28 mouse cellular contexts compared by ENCODE assay signal in genomic region chr5:39334241-39334640, GRCm38 (mm10).
DNase-seq lines count a peak whose midpoint lies in the region; ATAC-seq and TF ChIP-seq lines count a peak whose summit lies in the region.
"Had no signal": no experiment of that assay in that cellular context is flagged by ENCODE, and none has a peak within 500 bp of the region (broad histone marks: within the 10 kb centered on the region; RNA-seq: fewer than 3 reads in every experiment).

No protein-coding gene starts in this region.

- no peak overlapping the region for H3K9ac ChIP-seq in midbrain, postnatal 0 days (replicated peaks; ENCODE audit: low read length, poor library complexity, severe bottlenecking)
- H3K9ac ChIP-seq: embryonic facial prominence, embryonic 12.5 days; embryonic facial prominence, embryonic 15.5 days; forebrain, postnatal 0 days; heart, embryonic 13.5 days; hindbrain, embryonic 12.5 days; hindbrain, embryonic 15.5 days had no signal

- no peak overlapping the region for H3K4me3 ChIP-seq in midbrain, postnatal 0 days (ENCODE audit: low read depth, low read length)
- H3K4me3 ChIP-seq: embryonic facial prominence, embryonic 12.5 days; embryonic facial prominence, embryonic 15.5 days; gastrocnemius, adult 2 months; heart, embryonic 10.5 days; heart, embryonic 13.5 days; hindbrain, embryonic 12.5 days; hindbrain, embryonic 15.5 days had no signal

- intact Hi-C loops in heart, postnatal 14 days (cut with DNase I), result no loop called here

- WGBS in midbrain, postnatal 0 days, result 70% methylated on average over 1 of the region's 1 CpGs

- H3K4me1 ChIP-seq in midbrain, postnatal 0 days (ENCODE audit: insufficient read depth, low read length), result no peaks in the 10 kb centered on the region
- H3K4me1 ChIP-seq: embryonic facial prominence, embryonic 12.5 days; embryonic facial prominence, embryonic 15.5 days; heart, embryonic 10.5 days; heart, embryonic 13.5 days; hindbrain, embryonic 12.5 days; hindbrain, embryonic 15.5 days had no signal

- no peaks in the 10 kb centered on the region for H3K9me3 ChIP-seq in midbrain, postnatal 0 days (ENCODE audit: low read length)
- H3K9me3 ChIP-seq: embryonic facial prominence, embryonic 12.5 days; embryonic facial prominence, embryonic 15.5 days; heart, embryonic 10.5 days; heart, embryonic 13.5 days; hindbrain, embryonic 12.5 days; hindbrain, embryonic 15.5 days had no signal

- DNase-seq in thymus, postnatal 0 days (ENCODE audit: low spot score), result peak; percentile 6
- no peak for DNase-seq in thymus, postnatal 25 days
- DNase-seq in splenic B cell, adult 2 months (ENCODE audit: low read depth, low spot score), result peak; percentile 59
- DNase-seq in midbrain, postnatal 0 days (ENCODE audit: low spot score), result no peak
- DNase-seq in heart, postnatal 14 days, result no peak
- DNase-seq: adrenal gland, adult 8-10 months; adrenal gland, postnatal 25 days; B cell, adult 2 months; cerebellum, adult 11-12 months; cerebellum, adult 8-10 months; cerebellum, postnatal 10 days; cerebellum, postnatal 36 days; forebrain, postnatal 0 days; gastrocnemius, adult 2 months; gastrocnemius, postnatal 14 days; heart, adult 18-20 months had no signal

- peak; percentile 49 for ATAC-seq in activated CD4-positive, CD25-positive, alpha-beta regulatory T cell, adult 4 months
- peak; percentile 48 for ATAC-seq in inflammation-experienced regulatory T-cells, adult 6 months
- no peak for ATAC-seq in midbrain, postnatal 0 days (ENCODE audit: low FRiP score)
- ATAC-seq in megakaryocyte-erythroid progenitor cell, adult 5-6 weeks (replicated peaks; ENCODE audit: low FRiP score, low TSS enrichment, poor library complexity, severe bottlenecking), result no peak
- ATAC-seq: forebrain, embryonic 14.5 days; forebrain, postnatal 0 days; intestine, embryonic 16.5 days had no signal

- H3K27me3 ChIP-seq in splenic B cell, adult 2 months (ENCODE audit: control insufficient read depth, insufficient read depth, low read length, poor library complexity, severe bottlenecking), result no peaks in the 10 kb centered on the region
- H3K27me3 ChIP-seq in midbrain, postnatal 0 days (ENCODE audit: insufficient read depth, low read length), result no peaks in the 10 kb centered on the region
- H3K27me3 ChIP-seq: embryonic facial prominence, embryonic 12.5 days; embryonic facial prominence, embryonic 15.5 days; heart, embryonic 13.5 days; hindbrain, embryonic 12.5 days; hindbrain, embryonic 15.5 days had no signal

- H3K4me2 ChIP-seq in midbrain, postnatal 0 days (ENCODE audit: low read depth, low read length, poor library complexity, severe bottlenecking), result no peak overlapping the region
- H3K4me2 ChIP-seq: embryonic facial prominence, embryonic 12.5 days; embryonic facial prominence, embryonic 15.5 days; heart, embryonic 13.5 days; hindbrain, embryonic 12.5 days; hindbrain, embryonic 15.5 days had no signal

- no peak for TF ChIP-seq CTCF in midbrain, postnatal 0 days (IDR thresholded peaks at IDR 0.05)

- H3K36me3 ChIP-seq in splenic B cell, adult 2 months (ENCODE audit: control insufficient read depth, insufficient read depth, low read length, poor library complexity, severe bottlenecking), result no peaks in the 10 kb centered on the region
- no peaks in the 10 kb centered on the region for H3K36me3 ChIP-seq in midbrain, postnatal 0 days (ENCODE audit: insufficient read depth, low read length)
- H3K36me3 ChIP-seq: embryonic facial prominence, embryonic 12.5 days; embryonic facial prominence, embryonic 15.5 days; G1E; heart, embryonic 10.5 days; heart, embryonic 13.5 days; hindbrain, embryonic 12.5 days; hindbrain, embryonic 15.5 days had no signal

- H3K27ac ChIP-seq in midbrain, postnatal 0 days (ENCODE audit: low read depth, low read length), result no peak overlapping the region
- H3K27ac ChIP-seq: embryonic facial prominence, embryonic 12.5 days; embryonic facial prominence, embryonic 15.5 days; gastrocnemius, adult 2 months; heart, embryonic 10.5 days; heart, embryonic 13.5 days; hindbrain, embryonic 12.5 days; hindbrain, embryonic 15.5 days had no signal

Comparison
In these comparisons a context has a peak if more than half of its experiments do, and no peak if none do; other contexts are left out.
1. DNase-seq: peak in thymus, postnatal 0 days (single experiment) and splenic B cell, adult 2 months (single experiment); none in thymus, postnatal 25 days (single experiment), midbrain, postnatal 0 days (single experiment) and heart, postnatal 14 days (0 of 2).
2. ATAC-seq: peak in activated CD4-positive, CD25-positive, alpha-beta regulatory T cell, adult 4 months (single experiment) and inflammation-experienced regulatory T-cells, adult 6 months (single experiment); none in midbrain, postnatal 0 days (single experiment) and megakaryocyte-erythroid progenitor cell, adult 5-6 weeks (single experiment).